In the genomic region with DNA sequence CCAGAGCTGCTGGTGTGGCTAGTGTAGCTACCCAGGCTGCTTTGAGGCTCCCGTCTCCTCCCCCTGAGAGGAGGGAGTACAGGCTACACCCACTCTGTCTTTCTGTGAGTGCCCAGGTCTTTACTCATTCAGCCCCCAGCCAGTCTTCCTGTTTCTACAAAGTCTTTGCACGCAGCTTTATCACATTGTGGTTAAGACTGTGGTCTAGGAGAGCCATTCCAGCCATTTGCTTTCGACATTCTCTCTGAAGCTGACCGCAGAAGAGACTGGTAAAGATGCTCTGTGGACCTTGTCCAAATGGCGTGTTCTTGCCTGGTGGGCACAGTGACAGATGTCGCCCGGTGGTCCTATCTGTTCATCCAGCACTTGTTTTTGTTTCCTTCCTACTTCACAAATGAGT, we compare ENCODE assay signal across 21 mouse cellular contexts.
DNase-seq lines count a peak whose midpoint lies in the region; ATAC-seq and TF ChIP-seq lines count a peak whose summit lies in the region.
"Had no signal": no experiment of that assay in that cellular context is flagged by ENCODE, and none has a peak within 500 bp of the region (broad histone marks: within the 10 kb centered on the region; RNA-seq: fewer than 3 reads in every experiment).

No protein-coding gene starts in this region.

- no peaks in the 10 kb centered on the region for H3K79me2 ChIP-seq in C2C12 (ENCODE audit: control insufficient read depth, insufficient read depth)

- peak overlapping the region; percentile 13; the same call in 1 of the 2 replicates for H3K27ac ChIP-seq in forebrain, embryonic 10.5 days
- no peak overlapping the region for H3K27ac ChIP-seq in forebrain, embryonic 13.5 days
- H3K27ac ChIP-seq: embryonic facial prominence, embryonic 15.5 days; forebrain, embryonic 12.5 days; heart, embryonic 13.5 days; hindbrain, embryonic 15.5 days; neural tube, embryonic 15.5 days had no signal

- no peaks in the 10 kb centered on the region for H3K36me3 ChIP-seq in forebrain, embryonic 10.5 days (replicated peaks)
- no peaks in the 10 kb centered on the region for H3K36me3 ChIP-seq in forebrain, embryonic 13.5 days (ENCODE audit: poor library complexity, severe bottlenecking)
- H3K36me3 ChIP-seq in C2C12 (ENCODE audit: control insufficient read depth, insufficient read depth): no peaks in the 10 kb centered on the region
- H3K36me3 ChIP-seq: embryonic facial prominence, embryonic 15.5 days; forebrain, embryonic 12.5 days; heart, embryonic 13.5 days; hindbrain, embryonic 15.5 days; midbrain, embryonic 13.5 days; neural tube, embryonic 15.5 days had no signal

- no peak overlapping the region for H3K4me3 ChIP-seq in forebrain, embryonic 10.5 days
- no peak overlapping the region for H3K4me3 ChIP-seq in forebrain, embryonic 13.5 days
- H3K4me3 ChIP-seq in C2C12 (ENCODE audit: insufficient read depth, poor library complexity, severe bottlenecking): no peak overlapping the region
- H3K4me3 ChIP-seq: embryonic facial prominence, embryonic 15.5 days; forebrain, embryonic 12.5 days; heart, embryonic 13.5 days; hindbrain, embryonic 15.5 days; midbrain, embryonic 13.5 days; neural tube, embryonic 15.5 days had no signal

- H3K4me1 ChIP-seq in forebrain, embryonic 10.5 days: peaks cover 61% of the 10 kb centered on the region
- H3K4me1 ChIP-seq in forebrain, embryonic 13.5 days: peaks cover 36% of the 10 kb centered on the region

- no peak for DNase-seq in forebrain, embryonic 10.5 days (ENCODE audit: extremely low spot score, low spot score)
- DNase-seq in 3134 (ENCODE audit: extremely low read depth, insufficient read length, low spot score): peak; percentile 65
- DNase-seq in adrenal gland, postnatal 10 days: no peak
- DNase-seq in urinary bladder, postnatal 4 days (ENCODE audit: low spot score in 2 of 2): no peak
- DNase-seq: adrenal gland, adult 2 months; cerebellum, adult 9-11 months; gastrocnemius, postnatal 10 days; heart, adult 18-20 months; liver; thymus, adult 2 months had no signal

- no peak overlapping the region for H3ac ChIP-seq in C2C12 (ENCODE audit: control insufficient read depth, insufficient read length, low read depth)

- H3K9ac ChIP-seq in forebrain, embryonic 13.5 days: no peak overlapping the region
- H3K9ac ChIP-seq: embryonic facial prominence, embryonic 15.5 days; forebrain, embryonic 12.5 days; heart, embryonic 13.5 days; hindbrain, embryonic 15.5 days; midbrain, embryonic 13.5 days; neural tube, embryonic 15.5 days had no signal

- H3K4me2 ChIP-seq in forebrain, embryonic 13.5 days: no peak overlapping the region
- H3K4me2 ChIP-seq: embryonic facial prominence, embryonic 15.5 days; forebrain, embryonic 12.5 days; heart, embryonic 13.5 days; hindbrain, embryonic 15.5 days; midbrain, embryonic 13.5 days; neural tube, embryonic 15.5 days had no signal

- H3K9me3 ChIP-seq in forebrain, embryonic 10.5 days: no peaks in the 10 kb centered on the region
- no peaks in the 10 kb centered on the region for H3K9me3 ChIP-seq in forebrain, embryonic 13.5 days (replicated peaks)
- H3K9me3 ChIP-seq: embryonic facial prominence, embryonic 15.5 days; forebrain, embryonic 12.5 days; heart, embryonic 13.5 days; hindbrain, embryonic 15.5 days; midbrain, embryonic 13.5 days; neural tube, embryonic 15.5 days had no signal

- H3K27me3 ChIP-seq in forebrain, embryonic 10.5 days (ENCODE audit: poor library complexity, severe bottlenecking): peaks cover 30% of the 10 kb centered on the region
- peaks cover 12% of the 10 kb centered on the region; the same call in 1 of the 2 replicates for H3K27me3 ChIP-seq in forebrain, embryonic 13.5 days
- no peaks in the 10 kb centered on the region for H3K27me3 ChIP-seq in C2C12 (ENCODE audit: control insufficient read depth, insufficient read depth, insufficient read length)
- H3K27me3 ChIP-seq: embryonic facial prominence, embryonic 15.5 days; heart, embryonic 13.5 days; hindbrain, embryonic 15.5 days; midbrain, embryonic 13.5 days; neural tube, embryonic 15.5 days had no signal

- no peaks in the 10 kb centered on the region for H3K79me3 ChIP-seq in C2C12 (ENCODE audit: low read depth)

- ATAC-seq in forebrain, embryonic 13.5 days: no peak
- ATAC-seq in granulocyte monocyte progenitor cell, adult 5-6 weeks (replicated peaks; ENCODE audit: poor library complexity, severe bottlenecking): peak; percentile 79
- ATAC-seq: intestine, embryonic 16.5 days; lung, postnatal 0 days; midbrain, embryonic 13.5 days had no signal

- 90% methylated on average over 7 of the region's 7 CpGs for WGBS in forebrain, embryonic 10.5 days
- 85% methylated on average over 7 of the region's 7 CpGs for WGBS in forebrain, embryonic 13.5 days

- no peak for TF ChIP-seq CTCF in C2C12 (IDR thresholded peaks at IDR 0.05; ENCODE audit: control insufficient read depth, insufficient read depth, insufficient read length)

TF ChIP-seq in C2C12, 6 proteins besides CTCF, POLR2A, EP300 and RAD21:
- TF ChIP-seq MYOD1 (IDR thresholded peaks at IDR 0.05; ENCODE audit: control insufficient read depth, insufficient read length, low read depth) (peak; percentile 64), CEBPB (IDR thresholded peaks at IDR 0.05; ENCODE audit: low read depth) (peak; percentile 90), MAX (IDR thresholded peaks at IDR 0.05) (no peak)
TF ChIP-seq in C2C12: peak in this region for 2.
